Mouse (Mus musculus) forebrain, postnatal 0 days (tissue): ENCODE data around the gene Fam83f. TPM values are rescaled to one million over a fixed set of nuclear protein-coding genes. Genes with fewer than 3 reads are reported as not detected.

Source experiments
- ATAC-seq: fragments of 200-750 bp; cut with Nextera tagmentation; 2 replicates; pipeline ENCODE4 v1.8.0; 2017; ENCODE audit warnings: mild to moderate bottlenecking, moderate library complexity
- DNase-seq: peaks from one replicate; pipeline ENCODE4 v3.0.0-alpha.2; 2015
- H3K27ac ChIP-seq: fragments of 300-500 bp; sonication (generic); 2 replicates; pipeline ENCODE4 v1.5.1; 2014; ENCODE audit warnings: low read depth, mild to moderate bottlenecking, antibody characterized with exemption, low read length, moderate library complexity, mixed read lengths
- H3K27me3 ChIP-seq: fragments of 300-500 bp; sonication (generic); 2 replicates; pipeline ENCODE4 v1.6.1; 2014; ENCODE audit warnings: mild to moderate bottlenecking, low read length, mixed read lengths; ENCODE audit not compliant: insufficient read depth
- H3K36me3 ChIP-seq: fragments of 300-500 bp; sonication (generic); 2 replicates; pipeline ENCODE4 v1.6.1; 2014; ENCODE audit warnings: mild to moderate bottlenecking, moderate library complexity; ENCODE audit not compliant: insufficient read depth
- H3K4me1 ChIP-seq: fragments of 300-500 bp; sonication (generic); 2 replicates; pipeline ENCODE4 v1.6.1; 2014; ENCODE audit warnings: antibody characterized with exemption; ENCODE audit not compliant: insufficient read depth
- H3K4me2 ChIP-seq: fragments of 300-500 bp; sonication (generic); 2 replicates; pipeline ENCODE4 v1.6.1; 2014; ENCODE audit warnings: low read depth, mild to moderate bottlenecking, moderate library complexity
- H3K4me3 ChIP-seq: fragments of 300-500 bp; sonication (generic); 2 replicates; pipeline ENCODE4 v1.5.1; 2014; ENCODE audit warnings: low read depth, low read length, mixed read lengths
- H3K9ac ChIP-seq: fragments of 300-500 bp; sonication (generic); 2 replicates; pipeline ENCODE4 v1.6.1; 2014; ENCODE audit warnings: mild to moderate bottlenecking
- H3K9me3 ChIP-seq: fragments of 300-500 bp; sonication (generic); 2 replicates; pipeline ENCODE4 v1.6.1; 2016; ENCODE audit warnings: low read length
- CTCF ChIP-seq: sonication (generic); IDR thresholded peaks from 2 replicates; pipeline ENCODE4 v1.5.1; 2016; ENCODE audit warnings: antibody characterized with exemption, control low read depth, low read depth
- WGBS: fragments of 180-500 bp; shearing (Covaris S2); extraction: QIAGEN DNeasy Blood & Tissue Kit; methylation state at CpG from one replicate; pipeline ENCODE4 v1.1.7; 2014; 5-methylcytosine and 5-hydroxymethylcytosine counted together
- polyA plus RNA-seq: library from polyadenylated mRNA; unstranded; fragments of >200 nt; fragmentation: Nextera tagmentation; extraction: Ambion mirVana; gene quantifications from 2 replicates; pipeline ENCODE4 v1.2.1, GENCODE M21; 2015
- total RNA-seq: library from RNA; depleted of rRNA; stranded (reverse); fragments of >200 nt; gene quantifications from 2 replicates; pipeline ENCODE4 v1.2.3, GENCODE M21; 2014; rRNA removed

Fam83f gene
- 0.23 and 1.1 TPM in 2 replicates for total RNA-seq
- polyA plus RNA-seq = 0.11 and 0.36 TPM in 2 replicates

GRCm38 (mm10) chr15:80671295-80672252, at the start of gene Fam83f:
Gene Fam83f (plus strand): TSS chr15:80671847.
- H3K4me2 ChIP-seq = peak within 1 kb of the TSS; percentile 50
- H3K4me1 ChIP-seq = peaks cover 9% of the 10 kb centered on the region; the same call in 1 of the 2 replicates
- no peaks in the 10 kb centered on the region for H3K9me3 ChIP-seq
- WGBS = 7% methylated on average over 85 of the region's 85 CpGs
- H3K9ac ChIP-seq = peak within 1 kb of the TSS; percentile 28; the same call in 1 of the 2 replicates
- TF ChIP-seq CTCF = 0 out of 2 replicates have a peak, but pooled peaks have one; percentile 2
- no peak within 1 kb of the TSS; the same call in 1 of the 2 replicates for H3K27ac ChIP-seq
- DNase-seq (no peak), ATAC-seq (no peak; the same call in 1 of the 2 replicates)
- no peaks in the 10 kb centered on the region for H3K36me3 ChIP-seq
- H3K27me3 ChIP-seq = no peaks in the 10 kb centered on the region; the same call in 1 of the 2 replicates
- H3K4me3 ChIP-seq = peak within 1 kb of the TSS; percentile 22

- H3K27me3 ChIP-seq = no peaks in the 10 kb centered on the region
- 61% methylated on average over 8 of the region's 8 CpGs for WGBS
- no peak for DNase-seq
Measured at GRCm38 (mm10) chr15:80623171-80623837, 48.3 kb upstream of the Fam83f start.

GRCm38 (mm10) chr15:80626472-80626871, 45.2 kb upstream of the Fam83f start:
- DNase-seq (no peak), ATAC-seq (no peak)
- H3K4me3 ChIP-seq = no peak overlapping the region
- no peaks in the 10 kb centered on the region for H3K27me3 ChIP-seq
- no peaks in the 10 kb centered on the region for H3K9me3 ChIP-seq
- 65% methylated on average over 6 of the region's 6 CpGs for WGBS
- H3K27ac ChIP-seq = no peak overlapping the region
- no peak overlapping the region for H3K9ac ChIP-seq
- no peaks in the 10 kb centered on the region for H3K4me1 ChIP-seq
- no peaks in the 10 kb centered on the region for H3K36me3 ChIP-seq
- TF ChIP-seq CTCF = no peak
- H3K4me2 ChIP-seq = no peak overlapping the region

More at GRCm38 (mm10) chr15:80623171-80623837, 48.3 kb upstream of the Fam83f start:
- Histone ChIP-seq H3K27ac (no peak overlapping the region), H3K36me3 (no peaks in the 10 kb centered on the region), H3K9me3 (no peaks in the 10 kb centered on the region), H3K4me2 (no peak overlapping the region), H3K4me1 (no peaks in the 10 kb centered on the region), H3K4me3 (no peak overlapping the region), H3K9ac (no peak overlapping the region)
- ATAC-seq = no peak
- no peak for TF ChIP-seq CTCF

- H3K4me2 ChIP-seq = no peak overlapping the region
- H3K9me3 ChIP-seq = no peaks in the 10 kb centered on the region
- WGBS = 69% methylated on average over 7 of the region's 7 CpGs
- no peaks in the 10 kb centered on the region for H3K27me3 ChIP-seq
- TF ChIP-seq CTCF = no peak
- H3K27ac ChIP-seq = no peak overlapping the region
- H3K36me3 ChIP-seq = no peaks in the 10 kb centered on the region
- no peaks in the 10 kb centered on the region for H3K4me1 ChIP-seq
- no peak overlapping the region for H3K4me3 ChIP-seq
- H3K9ac ChIP-seq = no peak overlapping the region
- no peak for ATAC-seq
- no peak for DNase-seq
Measured at GRCm38 (mm10) chr15:80630147-80630546, 41.5 kb upstream of the Fam83f start.

- Histone ChIP-seq H3K4me1 (no peaks in the 10 kb centered on the region), H3K36me3 (no peaks in the 10 kb centered on the region), H3K4me3 (no peak overlapping the region), H3K27ac (no peak overlapping the region), H3K9me3 (no peaks in the 10 kb centered on the region), H3K4me2 (no peak overlapping the region), H3K27me3 (no peaks in the 10 kb centered on the region), H3K9ac (no peak overlapping the region)
- DNase-seq (no peak), ATAC-seq (no peak)
- 47% methylated on average over 14 of the region's 14 CpGs for WGBS
- TF ChIP-seq CTCF = no peak
Measured at GRCm38 (mm10) chr15:80630711-80631110, 40.9 kb upstream of the Fam83f start.

GRCm38 (mm10) chr15:80631311-80631710, 40.3 kb upstream of the Fam83f start:
- H3K4me3 ChIP-seq = no peak overlapping the region
- no peaks in the 10 kb centered on the region for H3K4me1 ChIP-seq
- ATAC-seq (no peak), DNase-seq (no peak)
- no peaks in the 10 kb centered on the region for H3K9me3 ChIP-seq
- H3K4me2 ChIP-seq = no peak overlapping the region
- WGBS = 77% methylated on average over 2 of the region's 2 CpGs
- H3K36me3 ChIP-seq = no peaks in the 10 kb centered on the region
- H3K27ac ChIP-seq = no peak overlapping the region
- H3K9ac ChIP-seq = no peak overlapping the region
- H3K27me3 ChIP-seq = no peaks in the 10 kb centered on the region
- TF ChIP-seq CTCF = no peak
